In the genomic region with DNA sequence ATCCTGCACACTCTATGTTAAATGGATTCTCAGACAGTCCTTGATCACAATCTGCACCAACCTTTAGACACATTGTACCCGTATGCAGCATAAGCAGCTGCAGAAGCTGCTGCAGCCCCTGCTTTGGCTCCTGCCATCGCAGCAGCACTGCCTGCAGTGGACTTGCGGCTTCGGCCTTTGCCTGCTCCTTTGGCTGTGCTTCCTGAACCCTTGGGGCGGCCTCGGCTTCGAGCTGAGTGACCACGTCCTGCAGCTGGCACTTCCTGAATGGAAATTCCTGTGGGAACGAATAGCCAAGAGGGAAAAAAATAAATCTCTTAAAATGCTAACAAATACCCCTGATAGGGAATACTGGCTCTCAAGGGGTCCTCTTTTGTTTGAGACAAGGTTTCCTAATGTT, we compare ENCODE assay signal across 16 mouse cellular contexts. TPM values are rescaled to one million over a fixed set of nuclear protein-coding genes. Genes with fewer than 3 reads are reported as not detected.
A peak's percentile ranks its signal among the peaks of the same experiment; 100 is the strongest.
DNase-seq lines count a peak whose midpoint lies in the region; ATAC-seq and TF ChIP-seq lines count a peak whose summit lies in the region.
"Had no signal": no experiment of that assay in that cellular context is flagged by ENCODE, and none has a peak within 500 bp of the region (broad histone marks: within the 10 kb centered on the region; RNA-seq: fewer than 3 reads in every experiment).

No protein-coding gene starts in this region.

- WGBS in heart, adult 2 months, result 50% methylated on average over 9 of the region's 9 CpGs
- 42% methylated on average over 9 of the region's 9 CpGs for WGBS in kidney, adult 2 months
- 60% methylated on average over 9 of the region's 9 CpGs for WGBS in lung, postnatal 0 days
- 85% methylated on average over 9 of the region's 9 CpGs for WGBS in intestine, postnatal 0 days

- ATAC-seq in lung, postnatal 0 days, result peak; percentile 57
- ATAC-seq in intestine, postnatal 0 days, result no peak
- ATAC-seq: forebrain, embryonic 14.5 days; liver, embryonic 12.5 days; midbrain, embryonic 15.5 days had no signal

- intact Hi-C loops in heart, adult 2 months (cut with DNase I), result loop anchor here (5.0 kb wide), 1 partner anchor 35 kb away; no protein-coding TSS in a partner anchor

- H3K36me3 ChIP-seq in heart, adult 2 months (ENCODE audit: control insufficient read depth, insufficient read depth, low read length), result peaks cover 8% of the 10 kb centered on the region; the same call in 1 of the 2 replicates
- H3K36me3 ChIP-seq in kidney, adult 2 months (ENCODE audit: control insufficient read depth, insufficient read depth, low read length), result peaks cover 3% of the 10 kb centered on the region
- H3K36me3 ChIP-seq in lung, postnatal 0 days (ENCODE audit: insufficient read depth, low read length), result peaks cover 58% of the 10 kb centered on the region
- peaks cover 96% of the 10 kb centered on the region for H3K36me3 ChIP-seq in intestine, postnatal 0 days (ENCODE audit: control insufficient read depth, insufficient read depth)

- H3K27ac ChIP-seq in heart, adult 2 months, result peak overlapping the region; percentile 36
- H3K27ac ChIP-seq in kidney, adult 2 months (ENCODE audit: insufficient read depth, low read depth, low read length), result peak overlapping the region; percentile 75
- no peak overlapping the region for H3K27ac ChIP-seq in lung, postnatal 0 days (ENCODE audit: low read length)
- no peak overlapping the region for H3K27ac ChIP-seq in intestine, postnatal 0 days (ENCODE audit: low read depth, low read length)
- H3K27ac ChIP-seq: hindbrain, embryonic 15.5 days; liver, embryonic 12.5 days; midbrain, embryonic 15.5 days had no signal

- no peak for TF ChIP-seq POLR2A in heart, adult 2 months (IDR thresholded peaks at IDR 0.05; ENCODE audit: insufficient read depth, low read depth, low read length)
- no peak for TF ChIP-seq POLR2A in kidney, adult 2 months (IDR thresholded peaks at IDR 0.05; ENCODE audit: low read depth, low read length)

- peak in 1 of 2 experiments; percentile 17 for DNase-seq in heart, adult 2 months
- no peak for DNase-seq in heart, adult 18-20 months
- peak; percentile 64 for DNase-seq in kidney, adult 2 months
- peak; percentile 59 for DNase-seq in kidney, postnatal 10 days
- no peak for DNase-seq in lung, postnatal 0 days (ENCODE audit: low spot score)
- DNase-seq in left cerebral cortex, adult 11 months (ENCODE audit: low spot score), result no peak
- DNase-seq in cerebellum, adult 9-11 months, result no peak
- DNase-seq: cerebellum, postnatal 14 days; left cerebral cortex, postnatal 4 days; right cerebral cortex, postnatal 14 days had no signal

- H3K4me1 ChIP-seq in heart, adult 2 months (ENCODE audit: control insufficient read depth, insufficient read depth, low read length), result peaks cover 3% of the 10 kb centered on the region; the same call in 1 of the 2 replicates
- H3K4me1 ChIP-seq in kidney, adult 2 months (ENCODE audit: control insufficient read depth, insufficient read depth, low read length), result 0 out of 2 replicates have a peak, but pooled peaks cover 2% of the 10 kb centered on the region
- no peaks in the 10 kb centered on the region for H3K4me1 ChIP-seq in lung, postnatal 0 days (ENCODE audit: insufficient read depth, low read depth, low read length)
- H3K4me1 ChIP-seq in intestine, postnatal 0 days (replicated peaks; ENCODE audit: control insufficient read depth, insufficient read depth, low read length), result no peaks in the 10 kb centered on the region
- H3K4me1 ChIP-seq: hindbrain, embryonic 15.5 days; liver, embryonic 12.5 days; midbrain, embryonic 15.5 days had no signal

- H3K79me2 ChIP-seq in heart, adult 2 months (replicated peaks; ENCODE audit: control insufficient read depth, insufficient read depth, low read length), result no peaks in the 10 kb centered on the region

- TF ChIP-seq CTCF in heart, adult 2 months (IDR thresholded peaks at IDR 0.05), result no peak
- TF ChIP-seq CTCF in kidney, adult 2 months (conservative IDR thresholded peaks at IDR 0.05; ENCODE audit: insufficient read depth, insufficient read length, low read depth, low read length), result no peak
- TF ChIP-seq CTCF in lung, postnatal 0 days (IDR thresholded peaks at IDR 0.05), result no peak
- no peak for TF ChIP-seq CTCF in intestine, postnatal 0 days (IDR thresholded peaks at IDR 0.05; ENCODE audit: low read depth)

- no peaks in the 10 kb centered on the region for H3K27me3 ChIP-seq in heart, adult 2 months (ENCODE audit: control insufficient read depth, insufficient read depth, low read length)
- no peaks in the 10 kb centered on the region for H3K27me3 ChIP-seq in kidney, adult 2 months (replicated peaks; ENCODE audit: control insufficient read depth, insufficient read depth, low read length)
- no peaks in the 10 kb centered on the region for H3K27me3 ChIP-seq in lung, postnatal 0 days (replicated peaks; ENCODE audit: insufficient read depth, low read length)
- no peaks in the 10 kb centered on the region for H3K27me3 ChIP-seq in intestine, postnatal 0 days (replicated peaks; ENCODE audit: control insufficient read depth, insufficient read depth, low read length)
- H3K27me3 ChIP-seq: hindbrain, embryonic 15.5 days; liver, embryonic 12.5 days; midbrain, embryonic 15.5 days had no signal

- TF ChIP-seq EP300 in heart, adult 2 months (IDR thresholded peaks at IDR 0.05; ENCODE audit: insufficient read depth, low read depth, low read length), result no peak
- no peak for TF ChIP-seq EP300 in lung, postnatal 0 days (IDR thresholded peaks at IDR 0.05)

- no peak overlapping the region for H3K9ac ChIP-seq in heart, adult 2 months (ENCODE audit: low read depth, low read length)
- H3K9ac ChIP-seq in lung, postnatal 0 days (replicated peaks; ENCODE audit: low read depth), result no peak overlapping the region
- H3K9ac ChIP-seq in intestine, postnatal 0 days (ENCODE audit: low read depth, low read length), result no peak overlapping the region
- H3K9ac ChIP-seq: hindbrain, embryonic 15.5 days; liver, embryonic 12.5 days; midbrain, embryonic 15.5 days had no signal

- H3K4me2 ChIP-seq in lung, postnatal 0 days (replicated peaks; ENCODE audit: low read depth, low read length), result no peak overlapping the region
- no peak overlapping the region for H3K4me2 ChIP-seq in intestine, postnatal 0 days (replicated peaks; ENCODE audit: low read depth)
- H3K4me2 ChIP-seq: hindbrain, embryonic 15.5 days; liver, embryonic 12.5 days; midbrain, embryonic 15.5 days had no signal

- no peak overlapping the region for H3K4me3 ChIP-seq in heart, adult 2 months
- no peak overlapping the region for H3K4me3 ChIP-seq in kidney, adult 2 months (ENCODE audit: insufficient read depth, low read depth, low read length)
- H3K4me3 ChIP-seq in lung, postnatal 0 days (ENCODE audit: low read depth, low read length), result no peak overlapping the region
- H3K4me3 ChIP-seq in intestine, postnatal 0 days (ENCODE audit: low read depth, low read length), result no peak overlapping the region
- H3K4me3 ChIP-seq: hindbrain, embryonic 15.5 days; liver, embryonic 12.5 days; midbrain, embryonic 15.5 days had no signal

- H3K9me3 ChIP-seq in lung, postnatal 0 days (ENCODE audit: low read length), result no peaks in the 10 kb centered on the region
- no peaks in the 10 kb centered on the region for H3K9me3 ChIP-seq in intestine, postnatal 0 days (ENCODE audit: control insufficient read depth)
- H3K9me3 ChIP-seq: G1E; hindbrain, embryonic 15.5 days; liver, embryonic 12.5 days; midbrain, embryonic 15.5 days had no signal

RNA-seq across cellular contexts. Expression of a gene that starts 26.3 kb away (rescaled TPM):
- total RNA-seq in heart, adult 2 months (2021), result 10 to 100 TPM in 1 of 2 experiments, 1 to 10 TPM in 1; 5.6 to 13.7 TPM
- 6.2 and 8.1 TPM in 2 replicates for polyA plus RNA-seq in heart, adult 2 months (2012; rRNA removed)
- total RNA-seq in heart, adult 18-20 months (2021), result 1 to 10 TPM; 4.0 to 7.0 TPM
- 2.0 and 2.2 TPM in 2 replicates for polyA plus RNA-seq in kidney, adult 2 months (2012; rRNA removed)
- polyA plus RNA-seq in lung, postnatal 0 days (2015; fragmentation: Nextera tagmentation; extraction: Ambion mirVana), result 1.5 and 1.8 TPM in 2 replicates
- polyA plus RNA-seq in intestine, postnatal 0 days (2015; fragmentation: Nextera tagmentation; extraction: Ambion mirVana), result 1.1 and 1.4 TPM in 2 replicates
- total RNA-seq: G1E had no signal
- polyA plus RNA-seq: G1E had no signal

RNA-seq across cellular contexts. Expression of a gene that starts 51.7 kb away (rescaled TPM):
- total RNA-seq in heart, adult 2 months (2021), result 10 to 100 TPM; 13.7 to 15.8 TPM
- 22.0 and 35.8 TPM in 2 replicates for polyA plus RNA-seq in heart, adult 2 months (2012; rRNA removed)
- total RNA-seq in heart, adult 18-20 months (2021), result 10 to 100 TPM; 13.3 to 19.6 TPM
- polyA plus RNA-seq in kidney, adult 2 months (2012; rRNA removed), result 14.6 and 15.9 TPM in 2 replicates
- polyA plus RNA-seq in lung, postnatal 0 days (2015; fragmentation: Nextera tagmentation; extraction: Ambion mirVana), result 22.7 and 25.9 TPM in 2 replicates
- 3.7 and 4.1 TPM in 2 replicates for polyA plus RNA-seq in intestine, postnatal 0 days (2015; fragmentation: Nextera tagmentation; extraction: Ambion mirVana)

Comparison
In these comparisons a context has a peak if more than half of its experiments do, and no peak if none do; other contexts are left out.
1. DNase-seq: peak in kidney, adult 2 months (single experiment) and kidney, postnatal 10 days (single experiment); none in heart, adult 18-20 months (0 of 2), lung, postnatal 0 days (single experiment), left cerebral cortex, adult 11 months (single experiment) and cerebellum, adult 9-11 months (single experiment).
2. H3K27ac ChIP-seq: peak in heart, adult 2 months (single experiment) and kidney, adult 2 months (single experiment); none in lung, postnatal 0 days (single experiment) and intestine, postnatal 0 days (single experiment).